Mouse (Mus musculus) midbrain, embryonic 13.5 days (tissue): ENCODE results near the gene Llgl2. TPM values are rescaled to one million over a fixed set of nuclear protein-coding genes. Genes with fewer than 3 reads are reported as not detected.
"Not testable (repeated sequence)": the region's sequence is repeated elsewhere in the genome, so short reads cannot be mapped to it uniquely, and the experiment has no call there.

ENCODE experiments used
- ATAC-seq: fragments of 200-750 bp; cut with Nextera tagmentation; 2 replicates; pipeline ENCODE4 v1.8.0; 2017; ENCODE audit warnings: mild to moderate bottlenecking, moderate TSS enrichment, moderate library complexity
- H3K27ac ChIP-seq: fragments of 300-500 bp; sonication (generic); 2 replicates; pipeline ENCODE4 v1.5.1; 2015; ENCODE audit warnings: inconsistent platforms, mild to moderate bottlenecking, moderate library complexity
- H3K27me3 ChIP-seq: fragments of 300-500 bp; sonication (generic); 2 replicates; pipeline ENCODE4 v1.6.1; 2015; ENCODE audit warnings: mild to moderate bottlenecking, inconsistent platforms
- H3K36me3 ChIP-seq: fragments of 300-500 bp; sonication (generic); 2 replicates; pipeline ENCODE4 v1.6.1; 2015; ENCODE audit warnings: mild to moderate bottlenecking, inconsistent platforms
- H3K4me1 ChIP-seq: fragments of 300-500 bp; sonication (generic); replicated peaks from 2 replicates; pipeline ENCODE4 v1.6.1; 2015; ENCODE audit warnings: inconsistent platforms
- H3K4me2 ChIP-seq: fragments of 300-500 bp; sonication (generic); replicated peaks from 2 replicates; pipeline ENCODE4 v1.6.1; 2015; ENCODE audit warnings: moderate library complexity, mild to moderate bottlenecking, inconsistent platforms
- H3K4me3 ChIP-seq: fragments of 300-500 bp; sonication (generic); replicated peaks from 2 replicates; pipeline ENCODE4 v1.5.1; 2015; ENCODE audit warnings: mild to moderate bottlenecking, inconsistent platforms
- H3K9ac ChIP-seq: fragments of 300-500 bp; sonication (generic); replicated peaks from 2 replicates; pipeline ENCODE4 v1.6.1; 2015; ENCODE audit warnings: mild to moderate bottlenecking, inconsistent platforms
- H3K9me3 ChIP-seq: fragments of 300-500 bp; sonication (generic); 2 replicates; pipeline ENCODE4 v1.6.1; 2016; ENCODE audit warnings: mild to moderate bottlenecking, inconsistent platforms
- WGBS: fragments of 180-500 bp; shearing (Covaris S2); methylation state at CpG from one replicate; pipeline ENCODE4 v1.1.7; 2015; 5-methylcytosine and 5-hydroxymethylcytosine counted together
- polyA plus RNA-seq: library from polyadenylated mRNA; unstranded; fragments of >200 nt; fragmentation: Nextera tagmentation; extraction: Ambion mirVana; gene quantifications from 2 replicates; pipeline ENCODE4 v1.2.1, GENCODE M21; 2015

Gene Llgl2
- polyA plus RNA-seq, 1 experiment from 2014 or later: 0.66 TPM

- H3K27me3 ChIP-seq: peaks cover 8% of the 10 kb centered on the region
- H3K4me2 ChIP-seq: no peak overlapping the region
- no peak overlapping the region for H3K4me3 ChIP-seq
- 0 out of 2 replicates have a peak, but pooled peaks cover 8% of the 10 kb centered on the region for H3K4me1 ChIP-seq
- no peak for ATAC-seq
- no peak overlapping the region for H3K27ac ChIP-seq
- H3K9me3 ChIP-seq: no peaks in the 10 kb centered on the region
- no peak overlapping the region for H3K9ac ChIP-seq
- 82% methylated on average over 6 of the region's 6 CpGs for WGBS
- H3K36me3 ChIP-seq: no peaks in the 10 kb centered on the region
Measured at GRCm38 (mm10) chr11:115841044-115841443, 17.2 kb downstream of the Llgl2 start.

- no peaks in the 10 kb centered on the region for H3K36me3 ChIP-seq
- 19% methylated on average over 6 of the region's 6 CpGs for WGBS
- no peaks in the 10 kb centered on the region for H3K9me3 ChIP-seq
- ATAC-seq: no peak
- no peak overlapping the region for H3K9ac ChIP-seq
- no peak overlapping the region for H3K4me2 ChIP-seq
- no peak overlapping the region for H3K27ac ChIP-seq
- no peak overlapping the region for H3K4me3 ChIP-seq
- 0 out of 2 replicates have a peak, but pooled peaks cover 8% of the 10 kb centered on the region for H3K4me1 ChIP-seq
- H3K27me3 ChIP-seq: peaks cover 4% of the 10 kb centered on the region
Measured at GRCm38 (mm10) chr11:115841961-115842550, 18.2 kb downstream of the Llgl2 start.

- Histone ChIP-seq H3K4me2 (no peak overlapping the region), H3K9me3 (no peaks in the 10 kb centered on the region), H3K9ac (no peak overlapping the region), H3K4me3 (no peak overlapping the region), H3K27ac (no peak overlapping the region), H3K27me3 (no peaks in the 10 kb centered on the region), H3K36me3 (no peaks in the 10 kb centered on the region), H3K4me1 (0 out of 2 replicates have a peak, but pooled peaks cover 8% of the 10 kb centered on the region)
- WGBS: 90% methylated on average over 10 of the region's 14 CpGs
- ATAC-seq: no peak
Measured at GRCm38 (mm10) chr11:115843141-115843890, 19.5 kb downstream of the Llgl2 start.

- ATAC-seq: no peak
- H3K9ac ChIP-seq: no peak overlapping the region
- H3K36me3 ChIP-seq: no peaks in the 10 kb centered on the region
- no peaks in the 10 kb centered on the region for H3K9me3 ChIP-seq
- no peak overlapping the region for H3K4me2 ChIP-seq
- no peaks in the 10 kb centered on the region for H3K27me3 ChIP-seq
- 92% methylated on average over 5 of the region's 5 CpGs for WGBS
- H3K27ac ChIP-seq: no peak overlapping the region
- no peak overlapping the region for H3K4me3 ChIP-seq
- 0 out of 2 replicates have a peak, but pooled peaks cover 8% of the 10 kb centered on the region for H3K4me1 ChIP-seq
Measured at GRCm38 (mm10) chr11:115843891-115844239, 20.0 kb downstream of the Llgl2 start.

- H3K9me3 ChIP-seq: no peaks in the 10 kb centered on the region
- H3K9ac ChIP-seq: no peak overlapping the region
- H3K4me1 ChIP-seq: 0 out of 2 replicates have a peak, but pooled peaks cover 8% of the 10 kb centered on the region
- no peaks in the 10 kb centered on the region for H3K36me3 ChIP-seq
- H3K4me2 ChIP-seq: no peak overlapping the region
- H3K4me3 ChIP-seq: no peak overlapping the region
- H3K27ac ChIP-seq: no peak overlapping the region
- ATAC-seq: no peak
- H3K27me3 ChIP-seq: no peaks in the 10 kb centered on the region
- WGBS: 67% methylated on average over 8 of the region's 8 CpGs
Measured at GRCm38 (mm10) chr11:115844240-115844639, 20.4 kb downstream of the Llgl2 start.

- Histone ChIP-seq H3K27ac (no peak overlapping the region), H3K4me2 (no peak overlapping the region), H3K27me3 (no peaks in the 10 kb centered on the region), H3K9me3 (no peaks in the 10 kb centered on the region), H3K4me1 (0 out of 2 replicates have a peak, but pooled peaks cover 8% of the 10 kb centered on the region), H3K4me3 (no peak overlapping the region), H3K36me3 (no peaks in the 10 kb centered on the region), H3K9ac (no peak overlapping the region)
- ATAC-seq: no peak
- 98% methylated on average over 2 of the region's 2 CpGs for WGBS
Measured at GRCm38 (mm10) chr11:115845819-115846218, 22.0 kb downstream of the Llgl2 start.

- no peak for ATAC-seq
- Histone ChIP-seq H3K9me3 (no peaks in the 10 kb centered on the region), H3K27ac (no peak overlapping the region), H3K4me3 (no peak overlapping the region), H3K27me3 (peaks cover 40% of the 10 kb centered on the region), H3K36me3 (no peaks in the 10 kb centered on the region), H3K4me1 (peaks cover 17% of the 10 kb centered on the region), H3K9ac (no peak overlapping the region; the same call in 1 of the 2 replicates), H3K4me2 (no peak overlapping the region)
- WGBS: 82% methylated on average over 6 of the region's 6 CpGs
Measured at GRCm38 (mm10) chr11:115854674-115855073, 30.8 kb downstream of the Llgl2 start.

GRCm38 (mm10) chr11:115857146-115857545 lies 33.3 kb downstream of the Llgl2 start:
- not testable (repeated sequence) for H3K4me2 ChIP-seq, H3K4me3 ChIP-seq, H3K27ac ChIP-seq, H3K36me3 ChIP-seq, H3K9me3 ChIP-seq, H3K9ac ChIP-seq, ATAC-seq
- WGBS: 89% methylated on average over 4 of the region's 4 CpGs
- Histone ChIP-seq H3K27me3 (peaks cover 65% of the 10 kb centered on the region), H3K4me1 (peaks cover 19% of the 10 kb centered on the region)

GRCm38 (mm10) chr11:115857936-115858335 lies 34.1 kb downstream of the Llgl2 start:
- Histone ChIP-seq H3K9ac (no peak overlapping the region), H3K4me2 (no peak overlapping the region), H3K4me3 (no peak overlapping the region), H3K27ac (no peak overlapping the region), H3K9me3 (no peaks in the 10 kb centered on the region), H3K36me3 (no peaks in the 10 kb centered on the region), H3K27me3 (peaks cover 72% of the 10 kb centered on the region), H3K4me1 (peaks cover 19% of the 10 kb centered on the region)
- WGBS: 43% methylated on average over 13 of the region's 13 CpGs
- ATAC-seq: no peak

GRCm38 (mm10) chr11:115858354-115858753 lies 34.5 kb downstream of the Llgl2 start, which contains the start of gene Myo15b:
Gene Myo15b, plus strand, starts transcription at chr11:115858406.
- Histone ChIP-seq H3K27ac (no peak within 1 kb of the TSS), H3K36me3 (no peaks in the 10 kb centered on the region), H3K4me3 (peak within 1 kb of the TSS; percentile 31), H3K9ac (peak within 1 kb of the TSS; percentile 36), H3K4me2 (peak within 1 kb of the TSS; percentile 53), H3K9me3 (no peaks in the 10 kb centered on the region), H3K4me1 (peaks cover 19% of the 10 kb centered on the region), H3K27me3 (peaks cover 72% of the 10 kb centered on the region)
- ATAC-seq: no peak
- WGBS: 12% methylated on average over 27 of the region's 27 CpGs

- 1% methylated on average over 75 of the region's 75 CpGs for WGBS
- Histone ChIP-seq H3K4me3 (peak overlapping the region; percentile 31), H3K9ac (peak overlapping the region; percentile 36)
Measured at GRCm38 (mm10) chr11:115859143-115859945, 35.5 kb downstream of the Llgl2 start.

GRCm38 (mm10) chr11:115863895-115864294 lies 40.0 kb downstream of the Llgl2 start:
- H3K4me2 ChIP-seq: no peak overlapping the region
- no peaks in the 10 kb centered on the region for H3K9me3 ChIP-seq
- no peak overlapping the region for H3K27ac ChIP-seq
- H3K36me3 ChIP-seq: no peaks in the 10 kb centered on the region
- WGBS: 89% methylated on average over 8 of the region's 8 CpGs
- H3K4me1 ChIP-seq: peaks cover 10% of the 10 kb centered on the region
- no peak overlapping the region for H3K4me3 ChIP-seq
- ATAC-seq: no peak
- no peak overlapping the region for H3K9ac ChIP-seq
- H3K27me3 ChIP-seq: peaks cover 40% of the 10 kb centered on the region

More at GRCm38 (mm10) chr11:115859143-115859945, 35.5 kb downstream of the Llgl2 start:
- ATAC-seq: peak; percentile 91
- Histone ChIP-seq H3K4me1 (peaks cover 19% of the 10 kb centered on the region), H3K9me3 (no peaks in the 10 kb centered on the region), H3K4me2 (peak overlapping the region; percentile 53), H3K36me3 (no peaks in the 10 kb centered on the region), H3K27ac (no peak overlapping the region), H3K27me3 (peaks cover 72% of the 10 kb centered on the region)
